Mouse (Mus musculus) embryo, embryonic 10.5 days (tissue): ENCODE measurements at regions not wholly inside any gene's neighbourhood (a gene's known extent, or its start where the extent isn't known, plus 50 kb on each side); places are given as distances from the start of the nearest gene placed in this dataset.
A peak's percentile ranks its signal among the peaks of the same experiment; 100 is the strongest.

Experiments
- DNase-seq: peaks from one replicate; pipeline ENCODE4 v3.0.0-alpha.2; 2015; ENCODE audit warnings: low spot score

DNA sequence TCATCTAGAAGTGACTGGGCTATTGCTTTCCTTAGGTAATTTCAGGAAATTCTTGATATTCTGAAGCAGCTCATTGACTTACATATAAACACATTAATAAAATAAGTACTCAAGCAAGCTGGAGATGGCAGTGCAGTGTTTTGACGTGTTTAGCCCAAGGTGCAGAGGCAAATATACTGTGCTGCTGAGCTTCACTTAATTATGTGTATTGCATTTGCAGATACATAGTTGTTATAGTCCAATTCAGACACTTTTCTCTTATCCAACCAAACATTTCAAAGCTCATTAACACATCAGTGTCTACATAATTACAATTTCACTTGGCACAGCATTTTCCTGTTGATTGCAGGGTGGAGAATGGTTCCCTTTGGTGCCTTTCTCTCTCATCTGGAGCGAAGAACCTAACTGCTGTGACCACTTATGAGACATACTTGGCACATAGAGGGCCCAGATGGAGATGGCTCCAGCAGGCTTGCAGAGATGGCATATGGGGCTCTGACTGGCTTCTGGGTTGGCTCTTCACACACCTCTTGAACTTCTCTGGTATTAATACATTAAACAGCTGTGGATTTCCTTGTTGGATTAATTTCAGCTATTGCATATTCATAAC is 803.9 kb upstream of the Gm10800 start:
- no peak for DNase-seq

DNA sequence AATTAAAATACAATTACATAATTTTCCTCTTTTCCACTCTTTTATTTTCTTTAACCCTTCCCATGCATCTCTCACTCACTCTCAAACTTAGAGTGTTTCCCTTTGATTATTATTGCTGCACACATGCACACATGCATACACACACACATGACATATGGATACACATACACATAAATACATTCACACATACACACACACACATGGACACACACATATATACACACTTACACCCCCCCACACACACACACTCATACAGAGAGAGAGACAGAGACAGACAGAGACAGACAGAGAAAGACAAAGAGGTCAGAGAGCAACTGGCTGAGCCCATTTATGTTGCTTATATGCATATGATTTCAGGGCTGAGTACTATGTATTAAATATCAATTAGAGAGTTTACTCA is 764.2 kb upstream of the Gm10800 start:
- DNase-seq, result no peak

DNA sequence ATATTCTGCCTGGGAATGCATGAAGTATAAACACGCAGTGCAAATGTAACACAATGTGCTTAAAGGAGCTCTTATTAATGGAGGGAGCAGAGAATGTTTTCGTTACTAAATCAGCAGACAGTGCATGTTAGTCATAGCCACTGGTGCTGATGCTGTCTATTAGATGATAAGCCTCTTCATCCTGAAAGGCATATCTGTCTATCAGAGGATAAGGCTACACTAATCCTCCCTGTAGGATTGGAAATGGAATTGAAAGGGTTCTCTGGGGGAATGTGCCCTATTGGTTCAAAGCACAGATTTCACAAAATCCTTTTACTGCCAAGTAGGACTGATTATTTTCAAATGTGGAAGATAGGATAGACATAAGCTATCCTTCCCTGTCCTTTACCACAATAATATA is 763.4 kb upstream of the Gm10800 start:
- peak; percentile 0 for DNase-seq

DNA sequence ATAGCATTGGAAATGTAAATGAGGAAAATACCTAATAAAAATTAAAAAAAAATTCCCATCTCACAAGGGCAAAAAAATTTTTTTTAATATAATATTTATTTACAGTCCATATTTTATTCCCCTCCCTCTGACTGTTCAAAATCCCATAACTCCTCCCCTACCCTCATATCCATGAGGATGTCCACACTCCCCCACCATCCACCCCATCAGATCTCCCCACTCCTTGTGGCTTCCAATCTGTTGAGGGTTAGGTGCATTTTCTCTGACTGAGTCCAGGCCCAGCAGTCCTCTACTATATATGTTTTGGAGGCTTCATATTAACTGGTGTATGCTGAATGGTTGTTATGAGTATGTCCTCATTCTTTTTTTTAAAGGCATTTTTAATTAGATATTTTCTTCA is 754.5 kb upstream of the Gm10800 start:
- no peak for DNase-seq

DNA sequence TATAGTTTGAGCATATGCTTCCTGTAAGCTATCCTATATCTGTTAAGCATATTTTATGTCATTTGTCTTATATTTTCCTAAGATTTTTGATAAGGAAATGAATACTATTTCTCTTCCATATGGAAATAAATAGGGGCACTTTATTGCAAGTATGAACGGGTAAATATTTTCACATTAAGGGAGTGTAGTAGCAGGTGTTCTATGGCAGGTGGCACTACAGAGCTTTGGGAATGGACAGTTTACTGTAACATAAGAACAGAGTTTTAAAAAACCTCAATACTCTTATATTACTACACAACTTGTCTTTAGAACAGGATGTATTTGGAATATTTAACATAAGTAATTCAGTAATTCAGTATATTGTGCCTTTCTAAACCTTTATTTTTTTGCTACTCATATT is 742.4 kb upstream of the Gm10800 start:
- peak; percentile 1 for DNase-seq

DNA sequence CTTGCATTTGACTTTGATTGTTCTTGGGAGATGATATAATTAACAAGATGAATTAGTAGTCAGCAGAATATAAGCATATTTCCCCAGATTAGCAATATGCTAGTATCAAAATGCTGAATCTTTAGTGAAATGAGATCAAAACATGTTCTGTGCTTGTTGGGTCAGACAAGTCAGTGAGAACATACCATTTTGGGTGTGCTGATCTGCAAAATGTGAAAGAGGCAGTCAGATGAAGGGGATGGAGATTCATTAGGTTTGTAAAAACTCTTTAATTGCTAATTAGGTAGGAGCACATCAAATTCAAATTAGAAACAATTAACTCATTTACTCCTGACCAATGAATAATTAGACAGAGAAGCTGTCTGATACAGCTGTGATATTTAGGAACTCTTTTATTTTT is 712.6 kb upstream of the Gm10800 start:
- no peak for DNase-seq

DNA sequence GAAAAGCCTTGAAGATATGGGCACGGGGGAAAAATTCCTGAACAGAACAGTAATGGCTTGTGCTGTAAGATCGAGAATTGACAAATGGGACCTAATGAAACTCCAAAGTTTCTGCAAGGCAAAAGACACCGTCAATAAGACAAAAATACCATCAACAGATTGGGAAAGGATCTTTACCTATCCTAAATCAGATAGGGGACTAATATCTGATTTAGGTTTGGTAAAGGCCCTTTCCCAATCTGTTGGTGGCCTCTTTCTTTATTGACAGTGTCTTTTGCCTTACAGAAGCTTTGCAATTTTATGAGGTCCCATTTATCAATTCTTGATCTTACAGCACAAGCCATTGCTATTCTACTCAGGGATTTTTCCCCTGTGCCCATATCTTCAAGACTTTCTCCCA is 696.5 kb upstream of the Gm10800 start:
- DNase-seq, result peak; percentile 77

DNA sequence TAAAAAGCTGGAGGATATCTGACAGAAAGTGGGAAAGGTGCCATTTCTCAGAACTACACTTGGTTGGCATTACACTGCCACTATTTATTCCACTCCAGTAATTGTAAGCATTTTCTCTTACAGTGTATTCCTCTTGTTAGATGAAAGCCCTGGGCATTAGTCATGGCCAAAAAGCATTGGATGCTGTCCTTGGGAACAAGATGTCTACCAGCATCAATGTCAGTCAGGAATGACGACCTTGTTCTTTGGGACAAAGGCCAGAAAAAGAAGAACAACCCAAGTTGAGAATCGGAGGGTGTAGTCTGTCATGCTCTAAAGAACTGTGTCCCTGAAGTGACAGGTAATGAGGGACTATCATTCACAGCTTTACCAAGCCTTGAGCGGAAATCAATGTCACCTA is 662.1 kb upstream of the Gm10800 start:
- no peak for DNase-seq
